Mouse (Mus musculus): ENCODE results near the gene Nhlh2. TPM values are rescaled to one million over a fixed set of nuclear protein-coding genes. Genes with fewer than 3 reads are reported as not detected.

Nhlh2 gene
- polyA plus RNA-seq (2012; rRNA removed) = not detected in 2 replicates

- DNase-seq (ENCODE audit: low spot score) = no peak
Observed at GRCm38 (mm10) chr3:102009926-102010381, at the start of gene Nhlh2. Gene Nhlh2, plus strand, starts transcription at chr3:102010076.

DNA sequence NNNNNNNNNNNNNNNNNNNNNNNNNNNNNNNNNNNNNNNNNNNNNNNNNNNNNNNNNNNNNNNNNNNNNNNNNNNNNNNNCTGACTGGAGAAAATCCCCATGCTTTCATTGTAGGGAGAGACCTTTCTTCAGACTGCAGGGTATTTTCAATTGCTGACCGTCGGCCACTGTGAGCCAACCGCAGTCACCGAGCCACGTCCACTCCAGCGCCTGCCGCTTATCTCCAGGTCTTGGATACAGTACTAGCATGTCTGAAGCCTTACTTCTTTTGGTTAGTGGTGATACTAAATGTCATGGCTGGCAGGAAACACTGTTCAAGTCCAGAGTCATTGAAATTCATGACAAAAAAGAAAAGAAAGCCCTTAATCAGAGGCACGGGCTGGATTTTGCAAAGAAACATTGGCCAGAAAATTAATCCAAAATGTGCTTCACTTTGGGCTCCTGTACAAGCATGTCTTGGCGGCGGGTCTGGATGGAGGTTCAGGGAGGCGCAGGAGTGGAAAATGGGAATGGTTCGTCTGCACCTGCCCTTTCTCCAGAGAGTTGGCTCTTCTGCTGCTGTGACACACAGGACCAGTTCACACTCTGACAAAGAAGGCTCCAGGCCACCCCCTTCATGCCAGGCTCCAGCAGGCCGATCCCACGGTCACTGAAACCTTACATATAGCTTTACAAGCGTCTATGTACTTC, 48.6 kb upstream of the Nhlh2 start:
- no peak for DNase-seq (ENCODE audit: low spot score)

- DNase-seq (ENCODE audit: low spot score) = no peak
Observed at GRCm38 (mm10) chr3:101963501-101963900, 46.4 kb upstream of the Nhlh2 start.

GRCm38 (mm10) chr3:101964352-101964751, 45.5 kb upstream of the Nhlh2 start:
- DNase-seq (ENCODE audit: low spot score) = no peak

DNA sequence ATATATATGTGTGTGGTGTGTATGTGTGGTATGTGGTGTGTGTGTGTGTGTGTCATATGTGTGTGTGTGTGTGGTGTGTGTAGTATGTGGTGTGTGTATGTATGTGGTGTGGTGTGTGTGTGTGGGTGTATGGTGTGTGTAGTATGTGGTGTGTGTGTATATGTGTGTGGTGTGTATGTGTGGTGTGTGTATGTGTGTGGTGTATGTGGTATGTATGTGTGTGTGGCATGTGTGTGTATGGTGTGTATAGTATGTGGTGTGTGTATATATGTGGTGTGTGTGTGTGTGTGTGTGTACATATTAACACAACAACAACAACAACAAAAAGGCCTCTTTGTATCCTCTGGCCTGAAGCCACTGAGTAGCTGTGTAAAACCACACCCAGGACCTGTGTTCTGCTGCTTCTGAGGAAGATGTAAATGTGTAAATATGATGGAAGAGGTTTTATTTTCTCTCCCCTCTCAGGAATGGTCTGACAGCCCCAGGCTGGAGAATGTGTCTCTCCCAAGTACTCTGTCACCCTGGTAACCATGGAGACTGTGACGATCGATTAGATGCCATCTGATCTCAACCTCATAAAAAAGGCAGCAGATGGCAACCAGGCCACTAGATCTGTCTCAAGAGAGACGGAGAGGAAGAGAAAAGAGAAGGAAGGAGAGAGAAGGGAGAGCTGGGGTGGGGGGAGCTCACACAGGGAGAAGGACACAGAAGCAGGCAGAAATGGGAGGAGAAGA, 42.9 kb upstream of the Nhlh2 start:
- DNase-seq (ENCODE audit: low spot score) = no peak

- no peak for DNase-seq (ENCODE audit: low spot score)
Observed at GRCm38 (mm10) chr3:101975337-101975736, 34.5 kb upstream of the Nhlh2 start.

GRCm38 (mm10) chr3:101978299-101978994, 31.4 kb upstream of the Nhlh2 start:
- DNase-seq (ENCODE audit: low spot score) = no peak

- no peak for DNase-seq (ENCODE audit: low spot score)
Observed at GRCm38 (mm10) chr3:101983917-101984316, 26.0 kb upstream of the Nhlh2 start.

GRCm38 (mm10) chr3:101985634-101986033, 24.2 kb upstream of the Nhlh2 start:
- DNase-seq (ENCODE audit: low spot score) = no peak

- no peak for DNase-seq (ENCODE audit: low spot score)
Observed at GRCm38 (mm10) chr3:101990136-101990535, 19.7 kb upstream of the Nhlh2 start.

- no peak for DNase-seq (ENCODE audit: low spot score)
Observed at GRCm38 (mm10) chr3:101990995-101991516, 18.8 kb upstream of the Nhlh2 start.

DNA sequence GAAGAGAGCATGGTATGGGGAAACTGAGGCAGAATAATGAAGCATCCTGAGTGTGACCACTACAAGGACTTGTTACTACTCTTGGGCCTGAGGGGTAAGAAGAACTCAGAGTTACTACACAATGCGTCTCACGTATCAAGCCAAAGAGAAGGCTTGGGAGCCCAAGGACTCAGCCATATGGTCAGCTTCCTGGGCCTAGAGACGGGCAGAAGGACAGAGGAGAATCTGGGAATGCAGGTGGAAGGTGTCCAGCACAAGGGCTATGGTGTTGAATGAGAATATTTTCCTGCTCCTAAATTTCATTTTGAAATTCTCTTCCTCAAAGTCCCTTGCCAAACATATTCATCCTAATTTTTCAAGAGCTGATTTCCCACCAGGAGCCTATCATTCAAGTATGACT, 12.0 kb upstream of the Nhlh2 start:
- no peak for DNase-seq (ENCODE audit: low spot score)

- no peak for DNase-seq (ENCODE audit: low spot score)
Observed at GRCm38 (mm10) chr3:102010681-102011317, 923 bp downstream of the Nhlh2 start.

DNA sequence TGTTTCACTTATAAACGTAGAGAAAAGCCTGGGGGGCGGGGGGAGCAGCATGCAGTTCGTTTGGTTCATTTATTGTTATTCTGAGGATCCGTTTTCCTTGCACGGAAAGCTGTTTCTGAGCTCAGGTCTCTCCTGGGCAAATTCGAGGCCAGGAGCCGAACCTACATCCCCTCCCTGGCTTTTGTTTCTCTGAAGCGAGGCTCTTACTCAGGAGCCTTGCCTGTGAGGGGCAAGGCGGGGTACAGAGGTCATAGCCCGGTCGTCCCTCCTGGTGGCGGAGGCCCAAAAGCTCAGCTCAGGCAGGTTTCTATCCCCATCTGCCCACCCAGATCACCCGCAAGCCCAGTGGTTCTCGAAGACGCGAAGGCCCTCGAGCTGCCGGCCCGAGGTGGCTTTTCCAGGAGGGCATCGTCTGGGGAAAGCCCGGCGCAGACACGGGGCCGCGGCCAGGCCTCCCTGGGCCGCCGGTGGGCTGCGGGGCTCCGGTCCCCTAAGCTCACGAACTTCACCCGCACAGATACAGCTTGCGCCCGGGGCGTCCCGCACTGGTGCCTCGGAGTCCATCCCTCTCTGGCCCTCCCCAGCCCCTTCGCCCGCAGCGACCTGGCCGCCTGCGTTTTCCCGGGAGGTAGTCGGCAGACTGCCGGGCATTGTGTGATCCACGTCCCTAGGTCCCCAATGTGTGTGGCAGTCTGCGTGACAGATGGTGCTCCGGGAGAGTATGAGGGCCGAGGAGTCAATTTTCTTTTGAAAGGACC, 1.6 kb downstream of the Nhlh2 start:
- DNase-seq (ENCODE audit: low spot score) = no peak

DNA sequence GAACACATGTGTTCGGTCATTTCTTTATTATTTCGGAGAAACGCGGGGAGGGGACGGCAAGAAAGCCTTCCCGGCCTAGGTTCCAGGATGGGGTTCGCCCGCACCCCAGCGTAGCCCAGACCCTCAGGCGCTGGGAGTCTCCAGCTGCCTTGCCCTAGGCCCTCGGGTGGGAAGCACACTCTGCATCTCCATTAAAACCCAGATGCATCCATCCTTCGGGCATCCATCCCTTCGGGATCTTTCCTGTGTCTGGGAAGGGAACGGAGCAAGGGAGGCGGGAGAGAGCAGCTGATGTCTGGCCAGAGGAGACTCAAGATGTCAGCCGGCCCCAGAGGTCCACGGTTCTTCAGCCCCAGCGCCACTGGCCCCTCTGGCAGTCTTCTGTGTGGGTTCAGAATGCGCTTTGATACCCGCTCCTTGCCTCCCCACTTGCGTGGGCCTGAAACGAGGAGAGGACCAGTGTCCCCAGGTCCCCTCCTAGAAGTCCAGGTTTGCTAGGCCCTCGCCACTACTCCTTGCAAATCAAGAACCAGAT, 2.3 kb downstream of the Nhlh2 start:
- no peak for DNase-seq (ENCODE audit: low spot score)

GRCm38 (mm10) chr3:102012611-102013211, 2.8 kb downstream of the Nhlh2 start:
- peak; percentile 23 for DNase-seq (ENCODE audit: low spot score)

DNA sequence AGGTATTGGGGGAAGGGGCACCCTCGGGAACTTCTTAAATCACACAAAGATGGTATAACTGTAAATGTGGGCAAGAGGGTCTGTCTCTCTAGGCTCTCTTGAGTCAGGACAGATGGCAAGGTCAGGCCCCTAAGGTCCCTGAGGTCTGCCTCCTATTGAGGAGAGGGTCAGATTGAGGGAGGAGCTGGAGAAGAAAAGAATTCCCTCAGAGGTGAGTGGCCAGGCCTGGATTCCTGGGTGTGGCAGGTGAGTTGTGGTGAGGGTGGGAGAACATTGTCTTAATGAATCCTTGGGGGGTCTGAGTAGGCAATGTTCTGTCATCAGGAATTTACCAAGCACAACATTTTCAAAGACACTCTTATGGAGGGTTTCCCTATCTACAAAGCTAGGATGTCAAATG, 10.7 kb downstream of the Nhlh2 start:
- DNase-seq (ENCODE audit: low spot score) = no peak

- no peak for DNase-seq (ENCODE audit: low spot score)
Observed at GRCm38 (mm10) chr3:102022721-102023120, 12.8 kb downstream of the Nhlh2 start.

DNA sequence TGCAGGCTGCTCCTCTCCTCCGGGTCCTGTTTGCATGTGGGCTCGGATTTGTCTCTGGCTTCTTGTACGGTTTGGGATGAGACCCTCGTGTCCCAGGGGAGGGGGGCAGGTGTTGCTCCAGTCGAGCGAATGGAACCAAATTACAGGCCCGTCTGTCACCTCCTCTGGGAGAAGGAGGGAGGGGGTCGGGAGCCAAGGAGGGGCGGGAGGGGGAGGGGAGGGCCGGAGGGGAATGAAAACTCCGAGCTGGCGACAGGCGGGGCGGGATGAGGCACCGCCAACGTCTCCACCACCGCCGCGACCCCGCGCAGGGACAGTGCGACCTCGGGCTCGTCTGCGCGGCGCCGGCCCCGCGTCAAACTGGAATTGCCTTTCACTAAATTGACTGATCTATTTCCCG, 13.5 kb downstream of the Nhlh2 start:
- DNase-seq (ENCODE audit: low spot score) = no peak

- DNase-seq (ENCODE audit: low spot score) = no peak
Observed at GRCm38 (mm10) chr3:102023829-102024228, 14.0 kb downstream of the Nhlh2 start.

Measured in urinary bladder, adult 2 months (tissue).